Mouse (Mus musculus) cerebellum, postnatal 36 days (tissue): ENCODE data around the gene Olfr1200.

Experiments
- DNase-seq, 2 experiments: peaks; one replicate each; pipeline ENCODE4 v3.0.0; 2021 to 2022; ENCODE audit warnings: mixed read lengths in 2 of 2

Olfr1200 gene

GRCm38 (mm10) chr2:88770388-88770787 lies at the start of gene Olfr1200:
Gene Olfr1200 (minus strand): TSS chr2:88770488.
- no peak for DNase-seq

- DNase-seq = no peak
Observed at GRCm38 (mm10) chr2:88814196-88814595, 43.9 kb upstream of the Olfr1200 start, which contains the start of gene Olfr1202. Gene Olfr1202 (plus strand): TSS chr2:88814496.

- no peak for DNase-seq
Observed at GRCm38 (mm10) chr2:88792736-88793135, 22.4 kb upstream of the Olfr1200 start, which contains the start of gene Olfr1201. Gene Olfr1201 (plus strand): TSS chr2:88793036.

GRCm38 (mm10) chr2:88760369-88760768 lies 9.9 kb downstream of the Olfr1200 start, which contains the start of gene Olfr1199:
Gene Olfr1199 (minus strand): TSS chr2:88760469.
- DNase-seq = no peak

GRCm38 (mm10) chr2:88751270-88751669 lies 19.0 kb downstream of the Olfr1200 start, which contains the start of gene Olfr1198:
Gene Olfr1198 (minus strand): TSS chr2:88751370.
- no peak for DNase-seq

GRCm38 (mm10) chr2:88743379-88743778 lies 26.9 kb downstream of the Olfr1200 start:
- no peak for DNase-seq

GRCm38 (mm10) chr2:88732266-88732665 lies 38.0 kb downstream of the Olfr1200 start, which contains the start of gene Olfr1197:
Gene Olfr1197 (minus strand): TSS chr2:88732366.
- no peak for DNase-seq
